Mouse (Mus musculus): Measurements from ENCODE around the gene Tuba4a.

DNA sequence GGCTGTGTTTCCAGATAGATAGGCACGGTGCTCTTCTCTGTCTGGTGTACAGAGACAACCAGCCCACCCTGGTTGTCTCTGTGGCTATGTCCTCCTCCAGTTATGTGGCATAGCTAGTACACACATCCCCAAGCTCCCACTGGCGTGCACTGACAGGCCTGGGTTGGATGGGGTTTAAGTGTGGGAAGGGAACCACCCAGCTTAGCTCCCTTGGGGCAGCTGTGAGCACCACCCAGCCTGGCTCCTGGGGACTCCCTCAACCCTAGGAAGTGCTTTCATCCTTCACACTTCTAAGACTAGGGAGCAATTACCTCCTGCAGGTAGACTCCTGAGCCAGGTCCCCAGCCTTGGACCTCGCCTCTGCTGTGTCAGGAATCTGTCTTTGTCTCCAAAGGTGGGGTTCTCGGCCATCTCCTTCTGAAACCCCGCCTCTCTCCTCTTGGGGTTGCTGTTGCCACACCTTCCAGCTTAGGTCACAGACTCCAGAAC, 12.0 kb upstream of the Tuba4a start, which contains the start of gene A630095N17Rik:
- TF ChIP-seq ELF1 (IDR thresholded peaks at IDR 0.05; ENCODE audit: low read depth, low read length) (no peak), EP300 (IDR thresholded peaks at IDR 0.05; ENCODE audit: low read length) (no peak), MAX (IDR thresholded peaks at IDR 0.05; ENCODE audit: low read length) (no peak), POLR2AphosphoS2 (IDR thresholded peaks at IDR 0.05; ENCODE audit: low read depth, low read length) (no peak), BHLHE40 (IDR thresholded peaks at IDR 0.05; ENCODE audit: low read depth, low read length) (no peak), ETS1 (conservative IDR thresholded peaks at IDR 0.05; ENCODE audit: low read depth, low read length) (no peak), ZNF384 (IDR thresholded peaks at IDR 0.05; ENCODE audit: low read depth, low read length) (no peak), CHD1 (IDR thresholded peaks at IDR 0.05; ENCODE audit: low read depth, low read length) (no peak), POLR2A (IDR thresholded peaks at IDR 0.05; ENCODE audit: low read depth, low read length) (no peak), SMC3 (IDR thresholded peaks at IDR 0.05; ENCODE audit: low read depth, low read length) (no peak), GABPA (IDR thresholded peaks at IDR 0.05; ENCODE audit: insufficient replicate concordance, low read depth, low read length) (no peak), CTCF (conservative IDR thresholded peaks at IDR 0.05 in 1 of 2, IDR thresholded peaks at IDR 0.05 in 1 of 2; ENCODE audit: low read depth in 2 of 2, low read length in 2 of 2) (no peak)
